Mouse (Mus musculus): ENCODE measurements around the gene Arid1b. TPM values are rescaled to one million over a fixed set of nuclear protein-coding genes. Genes with fewer than 3 reads are reported as not detected.

Arid1b gene
- total and polyA plus RNA-seq, 3 experiments = 11.8 to 27.8 (median 26.8) TPM

- no peak overlapping the region for H3K9ac ChIP-seq (ENCODE audit: low read depth, low read length)
- H3K36me3 ChIP-seq (ENCODE audit: control insufficient read depth, insufficient read depth, low read length) = peaks cover 2% of the 10 kb centered on the region; the same call in 1 of the 2 replicates
- H3K4me1 ChIP-seq (ENCODE audit: control insufficient read depth, insufficient read depth, low read length) = peaks cover 17% of the 10 kb centered on the region
- intact Hi-C loops (cut with DNase I) = no loop called here
- no peak for DNase-seq
- peaks cover 9% of the 10 kb centered on the region; the same call in 1 of the 2 replicates for H3K79me2 ChIP-seq (replicated peaks; ENCODE audit: control insufficient read depth, insufficient read depth, low read length)
- H3K27ac ChIP-seq = no peak overlapping the region
- 71% methylated on average over 4 of the region's 4 CpGs for WGBS
- TF ChIP-seq POLR2A (IDR thresholded peaks at IDR 0.05; ENCODE audit: insufficient read depth, low read depth, low read length) (no peak), EP300 (IDR thresholded peaks at IDR 0.05; ENCODE audit: insufficient read depth, low read depth, low read length) (no peak), CTCF (IDR thresholded peaks at IDR 0.05) (no peak)
- no peaks in the 10 kb centered on the region for H3K27me3 ChIP-seq (ENCODE audit: control insufficient read depth, insufficient read depth, low read length)
- no peak overlapping the region for H3K4me3 ChIP-seq
Observed at GRCm38 (mm10) chr17:5224932-5225331, 230.8 kb downstream of the Arid1b start.

GRCm38 (mm10) chr17:5227136-5227535, 233.0 kb downstream of the Arid1b start:
- H3K79me2 ChIP-seq (replicated peaks; ENCODE audit: control insufficient read depth, insufficient read depth, low read length) = peaks cover 9% of the 10 kb centered on the region; the same call in 1 of the 2 replicates
- H3K4me3 ChIP-seq = no peak overlapping the region
- no peak overlapping the region for H3K27ac ChIP-seq
- no peak for TF ChIP-seq EP300 (IDR thresholded peaks at IDR 0.05; ENCODE audit: insufficient read depth, low read depth, low read length)
- no peak for TF ChIP-seq CTCF (IDR thresholded peaks at IDR 0.05)
- TF ChIP-seq POLR2A (IDR thresholded peaks at IDR 0.05; ENCODE audit: insufficient read depth, low read depth, low read length) = no peak
- peaks cover 10% of the 10 kb centered on the region for H3K4me1 ChIP-seq (ENCODE audit: control insufficient read depth, insufficient read depth, low read length)
- intact Hi-C loops (cut with DNase I) = no loop called here
- WGBS = 29% methylated on average over 6 of the region's 6 CpGs
- no peak for DNase-seq
- H3K27me3 ChIP-seq (ENCODE audit: control insufficient read depth, insufficient read depth, low read length) = no peaks in the 10 kb centered on the region
- no peak overlapping the region for H3K9ac ChIP-seq (ENCODE audit: low read depth, low read length)
- H3K36me3 ChIP-seq (ENCODE audit: control insufficient read depth, insufficient read depth, low read length) = no peaks in the 10 kb centered on the region

- H3K27ac ChIP-seq = no peak overlapping the region
- H3K36me3 ChIP-seq (ENCODE audit: control insufficient read depth, insufficient read depth, low read length) = no peaks in the 10 kb centered on the region
- no peaks in the 10 kb centered on the region for H3K27me3 ChIP-seq (ENCODE audit: control insufficient read depth, insufficient read depth, low read length)
- TF ChIP-seq CTCF (IDR thresholded peaks at IDR 0.05) (no peak), EP300 (IDR thresholded peaks at IDR 0.05; ENCODE audit: insufficient read depth, low read depth, low read length) (no peak), POLR2A (IDR thresholded peaks at IDR 0.05; ENCODE audit: insufficient read depth, low read depth, low read length) (no peak)
- WGBS = 90% methylated on average over 14 of the region's 14 CpGs
- no peak overlapping the region for H3K9ac ChIP-seq (ENCODE audit: low read depth, low read length)
- H3K4me1 ChIP-seq (ENCODE audit: control insufficient read depth, insufficient read depth, low read length) = peaks cover 6% of the 10 kb centered on the region
- DNase-seq = no peak
- peaks cover 7% of the 10 kb centered on the region; the same call in 1 of the 2 replicates for H3K79me2 ChIP-seq (replicated peaks; ENCODE audit: control insufficient read depth, insufficient read depth, low read length)
- H3K4me3 ChIP-seq = no peak overlapping the region
- intact Hi-C loops (cut with DNase I) = no loop called here
Observed at GRCm38 (mm10) chr17:5227950-5228615, 234.0 kb downstream of the Arid1b start.

- WGBS = 92% methylated on average over 6 of the region's 6 CpGs
- intact Hi-C loops (cut with DNase I) = no loop called here
- H3K4me1 ChIP-seq (ENCODE audit: control insufficient read depth, insufficient read depth, low read length) = peaks cover 4% of the 10 kb centered on the region
- H3K27me3 ChIP-seq (ENCODE audit: control insufficient read depth, insufficient read depth, low read length) = no peaks in the 10 kb centered on the region
- no peak for DNase-seq
- no peak overlapping the region for H3K9ac ChIP-seq (ENCODE audit: low read depth, low read length)
- H3K27ac ChIP-seq = no peak overlapping the region
- no peaks in the 10 kb centered on the region for H3K36me3 ChIP-seq (ENCODE audit: control insufficient read depth, insufficient read depth, low read length)
- TF ChIP-seq POLR2A (IDR thresholded peaks at IDR 0.05; ENCODE audit: insufficient read depth, low read depth, low read length) = no peak
- no peak for TF ChIP-seq CTCF (IDR thresholded peaks at IDR 0.05)
- TF ChIP-seq EP300 (IDR thresholded peaks at IDR 0.05; ENCODE audit: insufficient read depth, low read depth, low read length) = no peak
- H3K79me2 ChIP-seq (replicated peaks; ENCODE audit: control insufficient read depth, insufficient read depth, low read length) = peaks cover 5% of the 10 kb centered on the region; the same call in 1 of the 2 replicates
- no peak overlapping the region for H3K4me3 ChIP-seq
Observed at GRCm38 (mm10) chr17:5228616-5229250, 234.6 kb downstream of the Arid1b start.

GRCm38 (mm10) chr17:5230063-5230462, 235.9 kb downstream of the Arid1b start:
- no peak for DNase-seq
- H3K36me3 ChIP-seq (ENCODE audit: control insufficient read depth, insufficient read depth, low read length) = no peaks in the 10 kb centered on the region
- H3K4me1 ChIP-seq (ENCODE audit: control insufficient read depth, insufficient read depth, low read length) = peaks cover 4% of the 10 kb centered on the region
- no peak overlapping the region for H3K4me3 ChIP-seq
- no peak overlapping the region for H3K27ac ChIP-seq
- intact Hi-C loops (cut with DNase I) = no loop called here
- no peak overlapping the region for H3K9ac ChIP-seq (ENCODE audit: low read depth, low read length)
- WGBS = 68% methylated on average over 7 of the region's 7 CpGs
- TF ChIP-seq CTCF (IDR thresholded peaks at IDR 0.05) (no peak), EP300 (IDR thresholded peaks at IDR 0.05; ENCODE audit: insufficient read depth, low read depth, low read length) (no peak), POLR2A (IDR thresholded peaks at IDR 0.05; ENCODE audit: insufficient read depth, low read depth, low read length) (no peak)
- H3K79me2 ChIP-seq (replicated peaks; ENCODE audit: control insufficient read depth, insufficient read depth, low read length) = peaks cover 5% of the 10 kb centered on the region
- H3K27me3 ChIP-seq (ENCODE audit: control insufficient read depth, insufficient read depth, low read length) = no peaks in the 10 kb centered on the region

- 60% methylated on average over 2 of the region's 2 CpGs for WGBS
- intact Hi-C loops (cut with DNase I) = no loop called here
- H3K79me2 ChIP-seq (replicated peaks; ENCODE audit: control insufficient read depth, insufficient read depth, low read length) = peaks cover 6% of the 10 kb centered on the region
- no peaks in the 10 kb centered on the region for H3K27me3 ChIP-seq (ENCODE audit: control insufficient read depth, insufficient read depth, low read length)
- DNase-seq = no peak
- no peak for TF ChIP-seq CTCF (IDR thresholded peaks at IDR 0.05)
- TF ChIP-seq POLR2A (IDR thresholded peaks at IDR 0.05; ENCODE audit: insufficient read depth, low read depth, low read length) = no peak
- TF ChIP-seq EP300 (IDR thresholded peaks at IDR 0.05; ENCODE audit: insufficient read depth, low read depth, low read length) = no peak
- H3K4me3 ChIP-seq = no peak overlapping the region
- H3K27ac ChIP-seq = no peak overlapping the region
- H3K36me3 ChIP-seq (ENCODE audit: control insufficient read depth, insufficient read depth, low read length) = no peaks in the 10 kb centered on the region
- no peak overlapping the region for H3K9ac ChIP-seq (ENCODE audit: low read depth, low read length)
- H3K4me1 ChIP-seq (ENCODE audit: control insufficient read depth, insufficient read depth, low read length) = peaks cover 2% of the 10 kb centered on the region
Observed at GRCm38 (mm10) chr17:5232180-5232579, 238.0 kb downstream of the Arid1b start.

All from heart, adult 2 months (tissue).